Mouse (Mus musculus): ENCODE results near the gene Atp2b4. TPM values are rescaled to one million over a fixed set of nuclear protein-coding genes. Genes with fewer than 3 reads are reported as not detected.
"Not testable (repeated sequence)": the region's sequence is repeated elsewhere in the genome, so short reads cannot be mapped to it uniquely, and the experiment has no call there.

Gene Atp2b4
- polyA plus RNA-seq, 1 experiment from 2014 or later: 13.5 TPM

- WGBS: 70% methylated on average over 6 of the region's 6 CpGs
- DNase-seq (ENCODE audit: low spot score) (no peak), ATAC-seq (ENCODE audit: low FRiP score, low TSS enrichment) (no peak)
- Histone ChIP-seq H3K4me3 (ENCODE audit: low read depth, low read length) (no peak overlapping the region), H3K4me1 (replicated peaks; ENCODE audit: control insufficient read depth, insufficient read depth) (no peaks in the 10 kb centered on the region), H3K4me2 (replicated peaks; ENCODE audit: low read depth) (no peak overlapping the region), H3K27me3 (ENCODE audit: control insufficient read depth, insufficient read depth, low read length) (no peaks in the 10 kb centered on the region), H3K9me3 (ENCODE audit: control insufficient read depth, low read length) (no peaks in the 10 kb centered on the region), H3K27ac (replicated peaks) (no peak overlapping the region), H3K36me3 (ENCODE audit: control insufficient read depth, insufficient read depth, low read length) (peaks cover 2% of the 10 kb centered on the region; the same call in 1 of the 2 replicates), H3K9ac (ENCODE audit: low read length) (no peak overlapping the region)
- TF ChIP-seq EP300 (optimal IDR thresholded peaks at IDR 0.05): no peak
- TF ChIP-seq CTCF (IDR thresholded peaks at IDR 0.05; ENCODE audit: low read depth): no peak
These were observed 89.5 kb downstream of the Atp2b4 start for GRCm38 (mm10) chr1:133711376-133711775.

- TF ChIP-seq EP300 (optimal IDR thresholded peaks at IDR 0.05): no peak
- no peak for TF ChIP-seq CTCF (IDR thresholded peaks at IDR 0.05; ENCODE audit: low read depth)
- Histone ChIP-seq H3K36me3 (ENCODE audit: control insufficient read depth, insufficient read depth, low read length) (peaks cover 5% of the 10 kb centered on the region; the same call in 1 of the 2 replicates), H3K4me1 (replicated peaks; ENCODE audit: control insufficient read depth, insufficient read depth) (no peaks in the 10 kb centered on the region), H3K4me2 (replicated peaks; ENCODE audit: low read depth) (no peak overlapping the region), H3K9me3 (ENCODE audit: control insufficient read depth, low read length) (no peaks in the 10 kb centered on the region), H3K4me3 (ENCODE audit: low read depth, low read length) (no peak overlapping the region), H3K27ac (replicated peaks) (no peak overlapping the region), H3K9ac (ENCODE audit: low read length) (no peak overlapping the region), H3K27me3 (ENCODE audit: control insufficient read depth, insufficient read depth, low read length) (no peaks in the 10 kb centered on the region)
- DNase-seq (ENCODE audit: low spot score) (no peak), ATAC-seq (ENCODE audit: low FRiP score, low TSS enrichment) (no peak)
- WGBS: 71% methylated on average over 5 of the region's 6 CpGs
These were observed 89.9 kb downstream of the Atp2b4 start for GRCm38 (mm10) chr1:133710895-133711294.

- Histone ChIP-seq H3K9ac (ENCODE audit: low read length) (no peak overlapping the region), H3K4me1 (replicated peaks; ENCODE audit: control insufficient read depth, insufficient read depth) (no peaks in the 10 kb centered on the region), H3K4me2 (replicated peaks; ENCODE audit: low read depth) (no peak overlapping the region), H3K36me3 (ENCODE audit: control insufficient read depth, insufficient read depth, low read length) (peaks cover 5% of the 10 kb centered on the region; the same call in 1 of the 2 replicates), H3K9me3 (ENCODE audit: control insufficient read depth, low read length) (no peaks in the 10 kb centered on the region), H3K27me3 (ENCODE audit: control insufficient read depth, insufficient read depth, low read length) (no peaks in the 10 kb centered on the region), H3K27ac (replicated peaks) (no peak overlapping the region), H3K4me3 (ENCODE audit: low read depth, low read length) (no peak overlapping the region)
- TF ChIP-seq EP300 (optimal IDR thresholded peaks at IDR 0.05) (no peak), CTCF (IDR thresholded peaks at IDR 0.05; ENCODE audit: low read depth) (no peak)
- DNase-seq (ENCODE audit: low spot score) (no peak), ATAC-seq (ENCODE audit: low FRiP score, low TSS enrichment) (no peak)
- 77% methylated on average over 3 of the region's 3 CpGs for WGBS
These were observed 91.5 kb downstream of the Atp2b4 start for GRCm38 (mm10) chr1:133709292-133709691.

- whole genome bisulfite sequencing: 9% methylated on average over 2 of the region's 2 CpGs
- not testable (repeated sequence) for H3K36me3 ChIP-seq (ENCODE audit: control insufficient read depth, insufficient read depth, low read length); H3K9me3 ChIP-seq (ENCODE audit: control insufficient read depth, low read length); DNase-seq (ENCODE audit: low spot score); H3K4me1 ChIP-seq (replicated peaks; ENCODE audit: control insufficient read depth, insufficient read depth); H3K27me3 ChIP-seq (ENCODE audit: control insufficient read depth, insufficient read depth, low read length); ATAC-seq (ENCODE audit: low FRiP score, low TSS enrichment); H3K9ac ChIP-seq (ENCODE audit: low read length); H3K27ac ChIP-seq (replicated peaks); H3K4me2 ChIP-seq (replicated peaks; ENCODE audit: low read depth); H3K4me3 ChIP-seq (ENCODE audit: low read depth, low read length)
- peak; percentile 70 for TF ChIP-seq CTCF (IDR thresholded peaks at IDR 0.05; ENCODE audit: low read depth)
These were observed 99.0 kb downstream of the Atp2b4 start for GRCm38 (mm10) chr1:133701824-133702223.

- ATAC-seq (ENCODE audit: low FRiP score, low TSS enrichment): no peak
- TF ChIP-seq EP300 (optimal IDR thresholded peaks at IDR 0.05): no peak
- TF ChIP-seq CTCF (IDR thresholded peaks at IDR 0.05; ENCODE audit: low read depth): no peak
- WGBS: 93% methylated on average over 12 of the region's 12 CpGs
These were observed 102.8 kb downstream of the Atp2b4 start for GRCm38 (mm10) chr1:133697935-133698620.

GRCm38 (mm10) chr1:133695901-133696300, 104.9 kb downstream of the Atp2b4 start:
- WGBS: 28% methylated on average over 7 of the region's 7 CpGs
- Histone ChIP-seq H3K27me3 (ENCODE audit: control insufficient read depth, insufficient read depth, low read length) (no peaks in the 10 kb centered on the region), H3K4me2 (replicated peaks; ENCODE audit: low read depth) (no peak overlapping the region), H3K4me1 (replicated peaks; ENCODE audit: control insufficient read depth, insufficient read depth) (peaks cover 15% of the 10 kb centered on the region), H3K27ac (replicated peaks) (peak overlapping the region; percentile 83), H3K9me3 (ENCODE audit: control insufficient read depth, low read length) (no peaks in the 10 kb centered on the region), H3K4me3 (ENCODE audit: low read depth, low read length) (no peak overlapping the region), H3K9ac (ENCODE audit: low read length) (no peak overlapping the region), H3K36me3 (ENCODE audit: control insufficient read depth, insufficient read depth, low read length) (no peaks in the 10 kb centered on the region; the same call in 1 of the 2 replicates)
- TF ChIP-seq CTCF (IDR thresholded peaks at IDR 0.05; ENCODE audit: low read depth): no peak
- peak; percentile 73 for TF ChIP-seq EP300 (optimal IDR thresholded peaks at IDR 0.05)
- ATAC-seq (ENCODE audit: low FRiP score, low TSS enrichment): peak; percentile 69
- DNase-seq (ENCODE audit: low spot score): peak; percentile 87

More at GRCm38 (mm10) chr1:133697935-133698620, 102.8 kb downstream of the Atp2b4 start:
- no peaks in the 10 kb centered on the region for H3K27me3 ChIP-seq (ENCODE audit: control insufficient read depth, insufficient read depth, low read length)
- no peaks in the 10 kb centered on the region; the same call in 1 of the 2 replicates for H3K36me3 ChIP-seq (ENCODE audit: control insufficient read depth, insufficient read depth, low read length)
- no peak overlapping the region for H3K4me2 ChIP-seq (replicated peaks; ENCODE audit: low read depth)
- H3K4me1 ChIP-seq (replicated peaks; ENCODE audit: control insufficient read depth, insufficient read depth): peaks cover 15% of the 10 kb centered on the region
- H3K27ac ChIP-seq (replicated peaks): no peak overlapping the region
- no peak overlapping the region for H3K4me3 ChIP-seq (ENCODE audit: low read depth, low read length)
- no peak overlapping the region for H3K9ac ChIP-seq (ENCODE audit: low read length)
- no peak for DNase-seq (ENCODE audit: low spot score)
- H3K9me3 ChIP-seq (ENCODE audit: control insufficient read depth, low read length): no peaks in the 10 kb centered on the region
